Mouse (Mus musculus): ENCODE results near the gene Pon1. TPM values are rescaled to one million over a fixed set of nuclear protein-coding genes. Genes with fewer than 3 reads are reported as not detected.

Gene Pon1
- polyA plus RNA-seq, 1 experiment from 2014 or later = 0.21 TPM

- Histone ChIP-seq H3K4me3 (ENCODE audit: low read depth, low read length) (no peak overlapping the region), H3K9me3 (ENCODE audit: control insufficient read depth, low read length) (no peaks in the 10 kb centered on the region), H3K27ac (ENCODE audit: low read depth, low read length) (no peak overlapping the region), H3K9ac (ENCODE audit: low read length) (no peak overlapping the region), H3K27me3 (ENCODE audit: control insufficient read depth, insufficient read depth, low read length) (no peaks in the 10 kb centered on the region), H3K4me1 (replicated peaks; ENCODE audit: control insufficient read depth, insufficient read depth, low read length) (no peaks in the 10 kb centered on the region), H3K4me2 (ENCODE audit: low read depth, low read length, severe bottlenecking) (no peak overlapping the region), H3K36me3 (ENCODE audit: control insufficient read depth, insufficient read depth, low read length) (no peaks in the 10 kb centered on the region)
- ATAC-seq (replicated peaks; ENCODE audit: low FRiP score) (no peak), DNase-seq (ENCODE audit: low spot score) (no peak)
- 61% methylated on average over 3 of the region's 3 CpGs for WGBS
These were observed 28.3 kb upstream of the Pon1 start for GRCm38 (mm10) chr6:5222080-5222479.

GRCm38 (mm10) chr6:5218190-5218589, 24.4 kb upstream of the Pon1 start:
- H3K36me3 ChIP-seq (ENCODE audit: control insufficient read depth, insufficient read depth, low read length) = no peaks in the 10 kb centered on the region
- DNase-seq (ENCODE audit: low spot score) = no peak
- no peak for ATAC-seq (replicated peaks; ENCODE audit: low FRiP score)
- no peak overlapping the region for H3K4me3 ChIP-seq (ENCODE audit: low read depth, low read length)
- H3K27ac ChIP-seq (ENCODE audit: low read depth, low read length) = no peak overlapping the region
- H3K27me3 ChIP-seq (ENCODE audit: control insufficient read depth, insufficient read depth, low read length) = no peaks in the 10 kb centered on the region
- H3K4me1 ChIP-seq (replicated peaks; ENCODE audit: control insufficient read depth, insufficient read depth, low read length) = no peaks in the 10 kb centered on the region
- no peaks in the 10 kb centered on the region for H3K9me3 ChIP-seq (ENCODE audit: control insufficient read depth, low read length)
- no peak overlapping the region for H3K4me2 ChIP-seq (ENCODE audit: low read depth, low read length, severe bottlenecking)
- no peak overlapping the region for H3K9ac ChIP-seq (ENCODE audit: low read length)
- WGBS = 90% methylated on average over 4 of the region's 4 CpGs

GRCm38 (mm10) chr6:5207817-5208216, 14.1 kb upstream of the Pon1 start:
- no peaks in the 10 kb centered on the region for H3K36me3 ChIP-seq (ENCODE audit: control insufficient read depth, insufficient read depth, low read length)
- H3K4me3 ChIP-seq (ENCODE audit: low read depth, low read length) = no peak overlapping the region
- WGBS = 89% methylated on average over 2 of the region's 2 CpGs
- H3K9ac ChIP-seq (ENCODE audit: low read length) = no peak overlapping the region
- no peaks in the 10 kb centered on the region for H3K9me3 ChIP-seq (ENCODE audit: control insufficient read depth, low read length)
- no peaks in the 10 kb centered on the region for H3K4me1 ChIP-seq (replicated peaks; ENCODE audit: control insufficient read depth, insufficient read depth, low read length)
- DNase-seq (ENCODE audit: low spot score) = no peak
- H3K4me2 ChIP-seq (ENCODE audit: low read depth, low read length, severe bottlenecking) = no peak overlapping the region
- no peak overlapping the region for H3K27ac ChIP-seq (ENCODE audit: low read depth, low read length)
- ATAC-seq (replicated peaks; ENCODE audit: low FRiP score) = no peak
- H3K27me3 ChIP-seq (ENCODE audit: control insufficient read depth, insufficient read depth, low read length) = no peaks in the 10 kb centered on the region

GRCm38 (mm10) chr6:5199916-5200315, 6.2 kb upstream of the Pon1 start:
- Histone ChIP-seq H3K9me3 (ENCODE audit: control insufficient read depth, low read length) (no peaks in the 10 kb centered on the region), H3K27ac (ENCODE audit: low read depth, low read length) (no peak overlapping the region), H3K4me1 (replicated peaks; ENCODE audit: control insufficient read depth, insufficient read depth, low read length) (no peaks in the 10 kb centered on the region), H3K4me3 (ENCODE audit: low read depth, low read length) (no peak overlapping the region), H3K4me2 (ENCODE audit: low read depth, low read length, severe bottlenecking) (no peak overlapping the region), H3K27me3 (ENCODE audit: control insufficient read depth, insufficient read depth, low read length) (no peaks in the 10 kb centered on the region), H3K9ac (ENCODE audit: low read length) (no peak overlapping the region), H3K36me3 (ENCODE audit: control insufficient read depth, insufficient read depth, low read length) (no peaks in the 10 kb centered on the region)
- DNase-seq (ENCODE audit: low spot score) (no peak), ATAC-seq (replicated peaks; ENCODE audit: low FRiP score) (no peak)
- 89% methylated on average over 3 of the region's 3 CpGs for WGBS

GRCm38 (mm10) chr6:5199376-5199905, 5.7 kb upstream of the Pon1 start:
- Histone ChIP-seq H3K4me2 (ENCODE audit: low read depth, low read length, severe bottlenecking) (no peak overlapping the region), H3K4me3 (ENCODE audit: low read depth, low read length) (no peak overlapping the region), H3K9me3 (ENCODE audit: control insufficient read depth, low read length) (no peaks in the 10 kb centered on the region), H3K9ac (ENCODE audit: low read length) (no peak overlapping the region), H3K4me1 (replicated peaks; ENCODE audit: control insufficient read depth, insufficient read depth, low read length) (no peaks in the 10 kb centered on the region), H3K27ac (ENCODE audit: low read depth, low read length) (no peak overlapping the region), H3K27me3 (ENCODE audit: control insufficient read depth, insufficient read depth, low read length) (no peaks in the 10 kb centered on the region), H3K36me3 (ENCODE audit: control insufficient read depth, insufficient read depth, low read length) (no peaks in the 10 kb centered on the region)
- DNase-seq (ENCODE audit: low spot score) (no peak), ATAC-seq (replicated peaks; ENCODE audit: low FRiP score) (no peak)
- 90% methylated on average over 8 of the region's 8 CpGs for WGBS

- 92% methylated on average over 5 of the region's 5 CpGs for WGBS
- ATAC-seq (replicated peaks; ENCODE audit: low FRiP score) = no peak
- H3K36me3 ChIP-seq (ENCODE audit: control insufficient read depth, insufficient read depth, low read length) = no peaks in the 10 kb centered on the region
- no peak overlapping the region for H3K4me3 ChIP-seq (ENCODE audit: low read depth, low read length)
- H3K4me2 ChIP-seq (ENCODE audit: low read depth, low read length, severe bottlenecking) = no peak overlapping the region
- H3K4me1 ChIP-seq (replicated peaks; ENCODE audit: control insufficient read depth, insufficient read depth, low read length) = peaks cover 2% of the 10 kb centered on the region; the same call in 1 of the 2 replicates
- no peak overlapping the region for H3K9ac ChIP-seq (ENCODE audit: low read length)
- H3K27me3 ChIP-seq (ENCODE audit: control insufficient read depth, insufficient read depth, low read length) = no peaks in the 10 kb centered on the region
- H3K27ac ChIP-seq (ENCODE audit: low read depth, low read length) = no peak overlapping the region
- DNase-seq (ENCODE audit: low spot score) = no peak
- H3K9me3 ChIP-seq (ENCODE audit: control insufficient read depth, low read length) = no peaks in the 10 kb centered on the region
These were observed 4.8 kb upstream of the Pon1 start for GRCm38 (mm10) chr6:5198590-5198989.

- no peaks in the 10 kb centered on the region for H3K9me3 ChIP-seq (ENCODE audit: control insufficient read depth, low read length)
These were observed 3.0 kb downstream of the Pon1 start for GRCm38 (mm10) chr6:5190761-5191160.

GRCm38 (mm10) chr6:5189507-5189906, 4.2 kb downstream of the Pon1 start:
- WGBS = 88% methylated on average over 4 of the region's 4 CpGs
- no peak for DNase-seq (ENCODE audit: low spot score)
- H3K27ac ChIP-seq (ENCODE audit: low read depth, low read length) = no peak overlapping the region
- no peak overlapping the region for H3K4me3 ChIP-seq (ENCODE audit: low read depth, low read length)
- no peak overlapping the region for H3K4me2 ChIP-seq (ENCODE audit: low read depth, low read length, severe bottlenecking)
- ATAC-seq (replicated peaks; ENCODE audit: low FRiP score) = no peak
- H3K36me3 ChIP-seq (ENCODE audit: control insufficient read depth, insufficient read depth, low read length) = no peaks in the 10 kb centered on the region
- no peaks in the 10 kb centered on the region for H3K27me3 ChIP-seq (ENCODE audit: control insufficient read depth, insufficient read depth, low read length)
- H3K9ac ChIP-seq (ENCODE audit: low read length) = no peak overlapping the region
- no peaks in the 10 kb centered on the region for H3K9me3 ChIP-seq (ENCODE audit: control insufficient read depth, low read length)
- peaks cover 2% of the 10 kb centered on the region; the same call in 1 of the 2 replicates for H3K4me1 ChIP-seq (replicated peaks; ENCODE audit: control insufficient read depth, insufficient read depth, low read length)

More at GRCm38 (mm10) chr6:5190761-5191160, 3.0 kb downstream of the Pon1 start:
- ATAC-seq (replicated peaks; ENCODE audit: low FRiP score) (no peak), DNase-seq (ENCODE audit: low spot score) (no peak)
- no peak overlapping the region for H3K27ac ChIP-seq (ENCODE audit: low read depth, low read length)
- no peak overlapping the region for H3K4me2 ChIP-seq (ENCODE audit: low read depth, low read length, severe bottlenecking)
- no peak overlapping the region for H3K9ac ChIP-seq (ENCODE audit: low read length)
- no peaks in the 10 kb centered on the region for H3K27me3 ChIP-seq (ENCODE audit: control insufficient read depth, insufficient read depth, low read length)
- H3K36me3 ChIP-seq (ENCODE audit: control insufficient read depth, insufficient read depth, low read length) = no peaks in the 10 kb centered on the region
- no peak overlapping the region for H3K4me3 ChIP-seq (ENCODE audit: low read depth, low read length)
- H3K4me1 ChIP-seq (replicated peaks; ENCODE audit: control insufficient read depth, insufficient read depth, low read length) = peaks cover 2% of the 10 kb centered on the region; the same call in 1 of the 2 replicates
- WGBS = 84% methylated on average over 4 of the region's 4 CpGs

GRCm38 (mm10) chr6:5188938-5189337, 4.8 kb downstream of the Pon1 start:
- 82% methylated on average over 6 of the region's 6 CpGs for WGBS
- Histone ChIP-seq H3K4me2 (ENCODE audit: low read depth, low read length, severe bottlenecking) (no peak overlapping the region), H3K36me3 (ENCODE audit: control insufficient read depth, insufficient read depth, low read length) (no peaks in the 10 kb centered on the region), H3K9ac (ENCODE audit: low read length) (no peak overlapping the region), H3K9me3 (ENCODE audit: control insufficient read depth, low read length) (no peaks in the 10 kb centered on the region), H3K27ac (ENCODE audit: low read depth, low read length) (no peak overlapping the region), H3K27me3 (ENCODE audit: control insufficient read depth, insufficient read depth, low read length) (no peaks in the 10 kb centered on the region), H3K4me1 (replicated peaks; ENCODE audit: control insufficient read depth, insufficient read depth, low read length) (peaks cover 2% of the 10 kb centered on the region; the same call in 1 of the 2 replicates), H3K4me3 (ENCODE audit: low read depth, low read length) (no peak overlapping the region)
- no peak for DNase-seq (ENCODE audit: low spot score)
- ATAC-seq (replicated peaks; ENCODE audit: low FRiP score) = no peak
